Mouse (Mus musculus) adrenal gland, postnatal 36 days (tissue): Measurements from ENCODE around the gene Ncam1. TPM values are rescaled to one million over a fixed set of nuclear protein-coding genes. Genes with fewer than 3 reads are reported as not detected.

Experiments
- DNase-seq, 2 experiments: peaks; one replicate each; pipeline ENCODE4 v3.0.0; 2021; ENCODE audit warnings: mixed read lengths in 1 of 2
- total RNA-seq, 2 experiments: library from RNA; stranded (reverse); gene quantifications; 2 replicates each; pipeline ENCODE4 v1.2.3; 2021

Ncam1 gene
- total RNA-seq, 2 experiments from 2014 or later = 37.5 to 40.2 TPM

DNA sequence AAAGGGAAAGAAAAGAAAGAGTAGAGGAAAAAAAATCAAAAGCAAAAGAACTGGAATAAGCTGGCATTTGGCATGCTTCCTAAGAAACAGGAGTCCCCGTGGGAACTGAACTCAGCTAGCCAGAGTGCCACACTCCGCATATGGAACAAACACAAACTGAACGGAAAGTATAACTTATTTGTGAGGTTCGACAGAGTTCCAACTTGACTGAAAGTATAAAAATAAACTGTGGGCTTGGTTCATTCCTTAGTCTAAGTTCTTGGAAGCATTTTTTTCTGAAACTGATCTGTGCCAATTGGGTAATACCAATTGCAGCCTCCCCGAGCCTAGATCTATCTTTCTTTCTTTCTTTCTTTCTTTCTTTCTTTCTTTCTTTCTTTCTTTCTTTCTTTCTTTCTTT is 294.1 kb downstream of the Ncam1 start:
- no peak for DNase-seq

DNA sequence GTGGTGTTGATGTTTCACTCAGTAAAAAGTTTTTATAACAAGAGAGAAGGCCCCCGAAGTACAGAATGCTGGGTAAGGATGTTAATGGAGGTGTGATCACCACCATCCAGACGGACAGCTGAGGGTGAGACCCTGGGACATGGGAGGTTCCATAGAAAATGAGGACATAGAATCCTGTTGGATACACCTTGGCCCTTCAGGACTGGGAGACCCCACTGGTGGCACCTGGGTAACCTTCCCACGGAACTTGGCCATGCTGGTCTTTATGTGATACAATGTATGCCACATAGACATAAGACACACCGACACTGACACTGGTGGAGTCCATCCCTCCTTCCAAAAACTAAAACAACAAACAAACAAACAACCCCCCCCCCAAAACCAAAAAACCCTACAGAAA is 296.5 kb downstream of the Ncam1 start:
- DNase-seq = no peak

DNA sequence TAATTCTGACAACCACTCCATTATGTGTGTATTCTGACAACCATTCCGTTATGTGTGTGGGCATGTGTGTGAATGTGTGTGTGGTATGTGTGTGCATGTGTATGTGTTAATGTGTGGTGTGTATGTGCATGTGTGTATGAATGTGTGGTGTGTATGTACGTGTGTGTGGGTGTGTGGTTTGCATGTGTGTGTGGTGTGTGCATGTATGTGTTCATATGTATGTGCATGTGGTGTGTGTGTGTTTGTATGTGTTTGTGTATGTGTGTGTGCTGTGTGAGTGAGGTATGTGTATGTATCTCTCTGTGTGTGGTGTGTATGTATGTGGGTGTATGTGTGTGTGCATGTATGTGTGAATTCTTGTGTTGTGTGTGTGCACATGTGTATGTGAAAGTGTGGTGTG is 298.8 kb downstream of the Ncam1 start:
- no peak for DNase-seq

DNA sequence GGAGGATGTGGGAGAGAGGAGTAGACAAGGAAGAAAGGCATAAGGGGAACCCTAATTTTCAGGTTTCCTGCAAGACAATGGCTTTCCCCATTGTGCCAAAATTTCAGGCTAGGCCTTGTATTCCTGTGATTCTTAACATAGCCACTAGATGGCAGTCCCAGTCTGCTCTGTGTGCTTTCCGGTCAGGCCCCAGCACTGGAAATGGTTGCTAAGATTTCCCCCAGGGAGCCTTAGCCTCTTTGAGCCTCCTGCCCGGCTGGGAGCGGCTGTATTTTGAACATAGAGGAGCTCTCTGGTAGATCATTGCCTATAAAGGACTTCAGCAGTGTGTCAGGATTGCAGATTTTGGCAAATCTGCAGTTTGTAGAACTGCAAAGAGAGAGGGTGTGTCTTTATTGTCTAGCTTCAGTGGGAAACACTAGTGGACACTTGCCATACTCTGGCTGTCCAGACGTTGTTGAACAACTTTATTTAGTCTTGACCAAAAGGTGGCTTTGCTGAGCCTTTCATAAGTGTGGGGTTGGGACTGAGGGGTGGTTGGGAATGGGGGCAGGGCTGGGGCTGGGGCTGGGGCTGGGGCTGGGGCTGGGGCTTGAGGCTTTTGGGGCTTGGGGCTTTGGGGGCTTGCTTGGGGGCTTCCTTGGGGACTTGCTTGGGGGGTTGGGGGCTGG is 304.6 kb downstream of the Ncam1 start:
- DNase-seq = peak; percentile 43 to 65

DNA sequence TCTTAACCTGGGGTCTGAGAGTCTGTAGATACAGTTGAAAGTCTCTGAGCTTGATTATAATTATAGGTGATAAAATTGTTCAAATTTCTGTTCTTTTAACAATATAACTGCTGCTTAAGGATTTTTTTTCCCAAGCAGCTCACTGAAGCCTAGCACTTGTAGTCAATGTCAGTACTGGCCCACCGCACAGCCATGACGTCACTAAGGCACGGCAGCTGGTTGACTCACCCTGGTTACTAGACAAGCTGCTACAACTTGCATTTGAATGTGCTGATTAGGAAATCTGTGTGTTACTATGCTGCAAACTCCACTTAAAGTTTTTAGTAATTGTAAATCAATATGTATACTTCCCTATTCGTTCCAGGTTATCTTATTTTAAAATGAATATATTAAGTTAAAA is 308.1 kb downstream of the Ncam1 start:
- DNase-seq = no peak

DNA sequence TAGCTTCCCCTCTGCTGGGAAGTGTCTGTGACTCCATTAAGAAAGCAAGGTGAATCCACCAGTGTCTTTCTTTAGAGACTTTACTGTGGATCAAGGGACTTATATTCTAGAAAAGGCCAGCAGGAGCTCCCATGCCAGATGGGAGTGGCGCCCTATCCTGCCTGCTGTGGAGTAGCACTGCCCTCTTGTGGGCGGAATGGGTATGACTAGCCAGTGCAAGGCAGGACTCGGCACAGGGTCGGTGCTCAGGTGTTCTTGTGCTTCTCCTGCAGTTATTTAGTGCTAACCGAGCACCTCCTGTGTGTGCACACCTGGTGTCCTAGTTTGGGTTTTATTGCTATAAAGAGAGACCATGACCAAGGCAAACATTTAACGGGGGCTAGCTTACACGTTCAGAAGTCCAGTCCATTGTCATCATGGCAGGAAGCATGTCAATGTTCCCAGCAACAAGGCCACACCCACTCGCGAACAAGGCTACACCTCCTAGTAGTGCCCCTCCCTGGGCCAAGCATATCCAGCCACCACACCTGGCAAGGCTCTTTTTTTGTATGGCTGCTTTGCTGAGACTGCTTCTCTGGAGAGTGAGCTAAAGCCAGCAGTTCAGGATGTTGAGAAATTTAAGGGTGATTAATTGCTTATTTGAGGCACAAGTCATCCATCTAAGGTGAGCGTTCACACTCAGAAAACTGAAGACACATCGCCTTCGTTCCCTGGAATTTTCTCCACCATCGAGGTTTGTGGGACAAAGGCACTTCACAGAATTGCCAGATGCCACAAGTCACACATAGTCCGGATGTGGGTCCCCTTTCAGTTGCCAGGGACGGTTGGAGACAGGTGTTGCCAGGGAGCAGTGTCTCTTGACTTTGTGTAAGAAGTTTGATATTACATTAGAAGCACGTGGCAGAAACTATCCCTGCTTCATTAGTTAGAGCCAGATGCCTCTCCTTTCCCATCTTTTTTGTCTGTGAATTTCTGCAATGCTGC is 309.5 kb downstream of the Ncam1 start:
- DNase-seq = peak; percentile 86 to 88

DNA sequence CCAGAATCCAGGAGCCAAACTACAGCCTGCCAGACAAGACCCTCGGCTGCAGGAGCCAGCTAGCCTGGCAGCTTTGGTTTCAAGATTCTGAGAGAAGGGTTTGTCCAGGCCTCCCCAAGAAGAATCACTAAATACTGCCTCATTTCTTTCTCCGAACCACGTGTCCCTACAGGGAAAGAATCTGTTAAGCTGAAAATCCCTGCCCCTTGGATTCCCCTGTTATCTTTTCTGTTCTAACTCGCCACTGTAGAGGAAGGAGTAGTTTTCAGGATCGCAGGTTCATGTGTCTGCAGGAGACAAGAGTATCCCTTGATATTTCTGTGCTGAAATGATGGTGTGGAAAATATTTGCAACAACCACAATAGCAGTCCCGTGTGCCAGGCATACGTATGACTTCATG is 310.5 kb downstream of the Ncam1 start:
- no peak for DNase-seq

DNA sequence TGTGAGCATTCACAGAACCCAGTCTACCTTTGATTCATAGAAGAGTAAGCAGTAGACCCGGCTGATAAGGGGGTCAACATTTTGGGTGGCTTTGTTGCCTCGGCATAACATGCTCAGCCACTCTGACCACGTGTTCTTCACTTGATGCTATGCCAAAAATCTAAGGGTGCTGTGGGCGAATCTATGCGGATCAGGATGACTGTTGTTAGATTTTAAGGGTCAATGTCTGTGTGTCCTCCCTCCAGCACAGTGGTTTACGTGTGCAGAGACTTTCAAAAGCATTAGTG is 311.1 kb downstream of the Ncam1 start:
- DNase-seq = no peak

DNA sequence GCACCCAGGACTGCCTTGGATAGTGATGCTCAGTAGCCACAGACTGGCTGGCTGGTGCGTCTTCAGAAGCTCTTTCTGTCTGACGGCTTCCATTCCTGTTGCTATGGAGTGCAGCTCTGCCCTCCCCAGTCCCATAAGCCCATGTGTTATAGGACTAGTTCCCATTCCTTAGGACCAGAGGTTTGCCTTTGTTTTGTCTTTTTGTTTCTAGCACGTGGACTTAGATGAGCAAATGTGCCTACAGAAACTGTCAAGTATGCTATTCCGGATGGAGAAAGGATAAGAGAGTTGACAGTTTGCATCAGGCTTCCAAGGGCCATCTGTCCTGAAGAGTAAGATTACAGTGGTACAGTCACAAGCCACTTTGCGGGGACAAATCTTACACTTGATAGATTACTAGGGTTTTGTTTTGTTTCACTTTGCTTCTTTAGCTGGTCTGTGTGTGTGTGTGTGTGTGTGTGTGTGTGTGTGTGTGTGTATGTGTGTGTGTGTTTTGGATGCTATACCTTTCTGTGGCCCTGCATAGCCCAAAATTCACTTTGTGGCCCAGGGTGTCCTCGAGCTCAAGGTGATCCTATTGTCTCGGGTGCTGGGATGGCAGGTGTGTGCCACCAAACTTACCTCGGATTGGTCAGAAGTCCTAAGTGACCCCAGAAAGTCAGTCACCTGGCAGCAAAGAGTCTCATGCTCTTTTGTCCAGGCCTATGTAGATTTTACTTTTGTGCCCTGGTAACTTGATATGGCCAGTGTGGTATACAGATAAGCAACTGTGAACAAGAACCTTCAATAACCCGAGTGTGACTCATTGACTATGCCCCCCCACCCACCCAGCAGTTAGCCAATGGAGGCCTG is 311.7 kb downstream of the Ncam1 start:
- no peak for DNase-seq

DNA sequence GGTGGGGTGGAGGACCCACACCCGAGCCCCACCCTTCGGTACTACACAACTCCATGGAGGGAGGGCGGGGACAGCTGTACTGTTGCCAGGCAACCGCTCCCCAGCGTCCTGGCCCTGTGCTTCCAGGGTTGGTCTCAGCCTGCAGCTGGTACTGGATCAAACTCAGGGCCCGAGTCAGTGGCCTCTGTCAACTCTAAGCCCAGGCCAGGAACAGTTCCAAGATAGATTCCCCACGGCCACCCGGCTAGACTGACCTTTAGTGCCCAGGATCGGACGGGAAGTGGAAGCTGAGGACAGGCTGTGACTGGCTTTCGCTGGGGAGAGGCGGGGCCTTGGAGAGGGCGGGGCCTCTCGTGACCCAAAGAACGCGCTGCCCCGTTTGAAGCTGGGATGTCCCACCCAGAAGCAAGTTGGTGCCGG is 312.8 kb downstream of the Ncam1 start, which contains the start of gene Ttc12:
Gene Ttc12 (minus strand): TSS at position 334 of the 420 bp plus-strand sequence.
- DNase-seq = peak; percentile 93 to 94

DNA sequence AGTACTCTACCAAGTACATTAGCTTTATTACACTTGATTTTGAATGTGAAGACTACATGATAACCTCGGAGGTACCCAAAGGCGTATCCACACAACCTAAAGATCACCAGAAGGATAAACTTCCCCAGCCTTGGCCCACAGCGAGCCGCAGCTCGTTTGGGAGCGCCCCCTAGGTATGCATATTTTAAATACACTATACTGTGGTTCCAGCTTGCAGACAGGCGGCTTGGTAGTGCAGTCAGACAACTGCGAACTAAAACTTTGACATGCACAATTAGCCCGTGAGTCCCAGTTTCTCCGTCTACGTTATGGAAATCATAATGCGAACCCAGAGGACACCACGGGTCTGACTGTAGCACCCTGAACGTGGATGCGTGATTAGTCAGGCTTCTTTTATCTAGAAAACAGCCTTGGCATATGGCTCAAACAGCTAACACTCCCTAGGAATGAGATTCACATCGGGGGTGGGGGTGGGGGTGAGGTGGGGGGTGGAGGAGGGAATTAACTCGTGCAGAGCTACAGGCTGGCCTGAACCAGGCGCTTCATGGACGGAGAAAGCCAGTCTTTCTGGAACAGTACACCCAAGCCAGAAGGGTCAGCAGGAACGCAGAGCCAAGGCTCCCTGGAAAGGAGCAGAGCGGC is 313.4 kb downstream of the Ncam1 start:
- DNase-seq = peak; percentile 32 to 57

DNA sequence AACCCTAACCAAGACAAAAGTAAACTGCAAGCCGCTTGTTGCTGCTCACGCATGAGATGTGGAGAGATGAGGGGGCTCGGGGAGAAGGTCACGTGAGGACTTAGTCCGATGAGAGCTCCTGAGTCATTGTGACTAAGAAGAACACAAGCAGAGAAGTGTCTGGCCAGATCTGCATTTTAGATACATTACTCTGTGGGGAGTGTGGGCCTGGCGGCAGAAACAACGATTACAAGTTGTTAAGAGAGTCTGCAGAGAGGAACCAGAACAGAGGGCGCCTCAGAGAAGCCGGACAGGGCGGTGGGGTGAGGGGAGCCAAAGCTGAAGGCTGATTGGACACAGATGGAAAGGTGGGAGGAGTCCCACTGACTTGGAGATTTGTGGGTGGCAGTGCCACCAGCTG is 315.4 kb downstream of the Ncam1 start:
- DNase-seq = peak; percentile 40 to 63

DNA sequence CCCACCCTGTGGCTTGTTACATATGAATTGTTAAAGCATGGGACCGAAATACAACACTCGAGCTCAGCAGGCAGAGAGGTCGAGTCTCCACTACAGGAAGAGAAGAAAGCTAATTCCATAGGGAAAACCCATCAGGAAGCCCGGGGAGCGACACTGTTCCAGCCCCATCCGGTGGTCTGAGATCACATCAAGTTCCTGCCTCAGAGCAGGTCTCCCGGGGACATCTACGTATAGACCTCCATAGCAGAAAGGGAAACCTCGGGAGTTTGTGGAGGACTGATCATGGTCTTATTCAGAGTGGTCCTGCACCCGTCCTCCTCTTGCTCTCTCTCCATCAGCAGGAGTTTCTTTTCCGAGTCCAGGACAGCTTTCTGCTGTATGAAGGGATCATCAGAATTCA is 326.6 kb downstream of the Ncam1 start:
- DNase-seq = no peak

DNA sequence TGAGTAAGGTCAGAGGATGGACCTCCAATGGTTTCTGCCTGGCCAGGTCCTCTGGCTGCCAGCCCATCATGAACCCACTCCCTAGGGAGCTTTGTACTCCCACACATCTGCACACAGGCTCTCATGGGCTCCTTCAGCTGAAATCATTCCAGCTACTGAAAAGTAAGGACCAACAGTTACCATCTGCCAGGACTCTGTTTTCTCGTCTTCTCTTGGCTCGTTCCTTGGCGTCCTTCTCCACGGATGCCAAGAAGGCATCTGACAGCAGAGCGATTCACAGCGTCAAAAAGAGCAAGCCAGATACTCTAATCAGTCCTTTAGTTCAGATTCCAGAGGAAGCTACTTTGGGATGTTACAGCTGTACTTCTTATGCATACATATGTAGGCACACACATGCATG is 327.8 kb downstream of the Ncam1 start:
- DNase-seq = no peak

DNA sequence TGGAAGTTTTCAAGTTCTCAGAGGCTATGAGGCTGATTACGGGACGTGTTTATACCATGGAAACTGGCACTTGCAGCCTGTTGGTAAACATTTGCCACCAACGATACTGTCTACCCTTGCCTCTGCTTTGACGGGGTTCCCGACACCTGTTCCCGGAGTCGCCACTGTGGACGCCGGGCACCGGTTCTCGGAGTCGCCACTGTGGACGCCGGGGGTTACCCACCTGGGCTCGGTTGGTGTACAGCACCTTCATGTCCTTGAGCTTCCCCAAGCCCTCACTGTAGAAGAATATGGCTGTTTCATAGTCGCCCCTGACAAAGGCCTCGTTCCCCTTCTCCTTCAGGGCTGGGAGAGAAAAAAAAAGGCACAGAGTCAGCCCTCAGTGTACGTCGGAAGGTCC is 328.7 kb downstream of the Ncam1 start:
- no peak for DNase-seq

DNA sequence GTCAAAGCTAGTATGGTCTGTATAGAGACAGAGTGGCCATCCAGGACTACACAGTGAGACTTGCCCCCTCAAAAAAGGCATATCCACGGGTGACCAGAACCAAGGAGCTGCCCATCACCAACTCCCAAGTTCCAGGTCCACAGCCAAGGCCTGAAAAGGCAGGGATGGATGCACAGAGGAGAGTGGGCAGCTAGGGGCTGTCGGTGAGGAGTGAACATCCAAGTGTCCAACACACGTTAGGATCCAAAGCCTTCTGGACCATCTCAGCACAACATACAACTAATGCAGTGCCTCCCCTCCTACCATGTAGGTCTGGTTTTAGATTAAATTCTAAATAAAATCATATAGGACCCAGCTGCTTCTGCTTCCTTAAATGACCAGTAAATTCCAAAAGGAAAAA is 342.6 kb downstream of the Ncam1 start:
- no peak for DNase-seq

DNA sequence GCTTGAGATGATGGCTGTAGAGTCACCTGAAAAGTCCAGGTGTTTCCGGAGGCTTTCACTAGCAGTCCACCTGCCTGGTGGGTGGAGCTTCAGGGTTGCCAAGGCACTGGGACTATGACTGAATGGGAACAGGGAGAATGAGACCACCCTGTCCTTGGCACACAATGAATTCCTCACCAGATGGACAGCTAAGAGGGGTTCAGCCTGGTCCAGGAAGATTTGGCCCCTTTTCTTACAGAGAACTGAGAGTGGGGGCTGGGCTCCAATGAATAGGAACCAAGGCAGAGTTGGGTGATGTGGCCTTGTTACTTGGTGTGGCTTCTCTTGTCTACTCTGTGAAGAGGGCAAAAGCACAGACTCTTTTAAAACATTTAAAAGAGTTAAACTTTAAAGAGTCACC is 346.3 kb downstream of the Ncam1 start:
- DNase-seq = no peak
